Comparison of ENCODE assay signal across 9 mouse cellular contexts in genomic region chr6:97848191-97848857, GRCm38 (mm10). TPM values are rescaled to one million over a fixed set of nuclear protein-coding genes. Genes with fewer than 3 reads are reported as not detected.
DNase-seq lines count a peak whose midpoint lies in the region; ATAC-seq and TF ChIP-seq lines count a peak whose summit lies in the region.
"Had no signal": no experiment of that assay in that cellular context is flagged by ENCODE, and none has a peak within 500 bp of the region (broad histone marks: within the 10 kb centered on the region; RNA-seq: fewer than 3 reads in every experiment).

No protein-coding gene starts in this region.

- no peaks in the 10 kb centered on the region for H3K36me3 ChIP-seq in kidney, postnatal 0 days (ENCODE audit: insufficient read depth, low read length)
- H3K36me3 ChIP-seq in kidney, embryonic 16.5 days (ENCODE audit: insufficient read depth, low read length) = no peaks in the 10 kb centered on the region
- no peaks in the 10 kb centered on the region for H3K36me3 ChIP-seq in lung, embryonic 16.5 days (ENCODE audit: control insufficient read depth, insufficient read depth, low read length)
- H3K36me3 ChIP-seq: liver, embryonic 13.5 days had no signal

- no peaks in the 10 kb centered on the region for H3K27me3 ChIP-seq in kidney, postnatal 0 days (ENCODE audit: insufficient read depth, low read length)
- H3K27me3 ChIP-seq in kidney, embryonic 16.5 days (ENCODE audit: insufficient read depth, low read length) = no peaks in the 10 kb centered on the region
- no peaks in the 10 kb centered on the region for H3K27me3 ChIP-seq in lung, embryonic 16.5 days (ENCODE audit: control insufficient read depth, insufficient read depth, low read depth, low read length)
- H3K27me3 ChIP-seq: liver, embryonic 13.5 days had no signal

- H3K9ac ChIP-seq in kidney, postnatal 0 days (ENCODE audit: low read depth, low read length) = no peak overlapping the region
- H3K9ac ChIP-seq in kidney, embryonic 16.5 days (replicated peaks; ENCODE audit: low read length) = no peak overlapping the region
- H3K9ac ChIP-seq in lung, embryonic 16.5 days (ENCODE audit: low read length) = peak overlapping the region; percentile 7; the same call in 1 of the 2 replicates
- H3K9ac ChIP-seq: liver, embryonic 13.5 days had no signal

- no peak for ATAC-seq in kidney, postnatal 0 days (replicated peaks; ENCODE audit: low FRiP score, low read depth)
- ATAC-seq in kidney, embryonic 16.5 days (ENCODE audit: low FRiP score, low TSS enrichment) = no peak
- ATAC-seq in lung, embryonic 16.5 days (ENCODE audit: low read depth) = peak; percentile 41; the same call in 1 of the 2 replicates

- H3K4me1 ChIP-seq in kidney, postnatal 0 days (replicated peaks; ENCODE audit: insufficient read depth, low read length) = no peaks in the 10 kb centered on the region
- H3K4me1 ChIP-seq in kidney, embryonic 16.5 days (ENCODE audit: insufficient read depth, low read length) = no peaks in the 10 kb centered on the region
- peaks cover 3% of the 10 kb centered on the region; the same call in 1 of the 2 replicates for H3K4me1 ChIP-seq in lung, embryonic 16.5 days (replicated peaks; ENCODE audit: control insufficient read depth, insufficient read depth, low read length)
- H3K4me1 ChIP-seq: liver, embryonic 13.5 days had no signal

- 59% methylated on average over 9 of the region's 9 CpGs for WGBS in kidney, postnatal 0 days
- WGBS in kidney, embryonic 16.5 days = 62% methylated on average over 9 of the region's 9 CpGs
- 56% methylated on average over 9 of the region's 9 CpGs for WGBS in lung, embryonic 16.5 days

- no peak overlapping the region for H3K27ac ChIP-seq in kidney, postnatal 0 days
- no peak overlapping the region for H3K27ac ChIP-seq in kidney, embryonic 16.5 days (ENCODE audit: low read length)
- no peak overlapping the region for H3K27ac ChIP-seq in lung, embryonic 16.5 days (ENCODE audit: low read length)
- H3K27ac ChIP-seq: liver, embryonic 13.5 days had no signal

- no peak overlapping the region for H3K4me2 ChIP-seq in kidney, postnatal 0 days (ENCODE audit: low read length)
- no peak overlapping the region for H3K4me2 ChIP-seq in kidney, embryonic 16.5 days (replicated peaks; ENCODE audit: low read depth, low read length)
- H3K4me2 ChIP-seq in lung, embryonic 16.5 days (ENCODE audit: low read depth, low read length) = no peak overlapping the region
- H3K4me2 ChIP-seq: liver, embryonic 13.5 days had no signal

- H3K9me3 ChIP-seq in kidney, postnatal 0 days (replicated peaks; ENCODE audit: low read length) = no peaks in the 10 kb centered on the region
- no peaks in the 10 kb centered on the region for H3K9me3 ChIP-seq in kidney, embryonic 16.5 days (ENCODE audit: low read length)
- H3K9me3 ChIP-seq in lung, embryonic 16.5 days (ENCODE audit: control insufficient read depth, low read length) = no peaks in the 10 kb centered on the region
- H3K9me3 ChIP-seq: liver, embryonic 13.5 days had no signal

- no peak overlapping the region for H3K4me3 ChIP-seq in kidney, postnatal 0 days (replicated peaks; ENCODE audit: low read depth, low read length)
- no peak overlapping the region for H3K4me3 ChIP-seq in kidney, embryonic 16.5 days (ENCODE audit: low read length)
- no peak overlapping the region for H3K4me3 ChIP-seq in lung, embryonic 16.5 days (ENCODE audit: low read length)
- H3K4me3 ChIP-seq: liver, embryonic 13.5 days had no signal

- TF ChIP-seq CTCF in kidney, postnatal 0 days (IDR thresholded peaks at IDR 0.05; ENCODE audit: low read depth) = no peak

- DNase-seq in kidney, postnatal 0 days (ENCODE audit: low spot score) = peak; percentile 23
- DNase-seq in adrenal gland, adult 8-10 months = peak; percentile 40
- DNase-seq in gastrocnemius, postnatal 25 days = peak; percentile 48
- DNase-seq in liver = no peak
- DNase-seq in cerebellum, postnatal 14 days = no peak
- DNase-seq in testis, postnatal 14 days (ENCODE audit: low spot score) = no peak
- DNase-seq: liver, embryonic 13.5 days had no signal

RNA-seq across cellular contexts. Expression of gene Mitf, which starts 41.5 kb away (rescaled TPM):
- polyA plus RNA-seq in kidney, postnatal 0 days (2015; fragmentation: Nextera tagmentation; extraction: Ambion mirVana) = 6.8 and 7.5 TPM in 2 replicates
- polyA plus RNA-seq in kidney, embryonic 16.5 days (2015; fragmentation: Nextera tagmentation; extraction: Ambion mirVana) = 3.4 and 3.7 TPM in 2 replicates
- 10 to 100 TPM in 2 of 4 experiments, 1 to 10 TPM in 2; 8.5 to 11.0 (median 9.9) TPM for total RNA-seq in adrenal gland, adult 8-10 months (2022)
- total RNA-seq in gastrocnemius, postnatal 25 days (2021) = 10 to 100 TPM; 11.0 to 11.5 TPM
- 2.3 and 2.4 TPM in 2 replicates for polyA plus RNA-seq in lung, embryonic 16.5 days (2015; fragmentation: Nextera tagmentation; extraction: Ambion mirVana)

Comparison
In these comparisons a context has a peak if more than half of its experiments do, and no peak if none do; other contexts are left out.
1. DNase-seq: peak in kidney, postnatal 0 days (single experiment), adrenal gland, adult 8-10 months (single experiment) and gastrocnemius, postnatal 25 days (single experiment); none in liver (single experiment), cerebellum, postnatal 14 days (0 of 2) and testis, postnatal 14 days (single experiment).